Mouse (Mus musculus) G1E-ER4 (cell line): ENCODE results near the gene Tmc3. TPM values are rescaled to one million over a fixed set of nuclear protein-coding genes. Genes with fewer than 3 reads are reported as not detected.

Source experiments
- GATA1 ChIP-seq: IDR thresholded peaks from one replicate; pipeline ENCODE4 v1.8.0; 2012; ENCODE audit warnings: low read length, inconsistent platforms
- polyA plus RNA-seq: library from polyadenylated mRNA; stranded (reverse); fragments of >175 nt; gene quantifications from 2 replicates; pipeline ENCODE4 v1.2.3, GENCODE M21; 2012

Gene Tmc3
- polyA plus RNA-seq, result not detected in 2 replicates

GRCm38 (mm10) chr7:83584639-83585471, at the start of gene Tmc3:
Gene Tmc3, plus strand, starts transcription at chr7:83584927.
- TF ChIP-seq GATA1, result no peak

GRCm38 (mm10) chr7:83541536-83542169, 43.1 kb upstream of the Tmc3 start:
- TF ChIP-seq GATA1, result no peak

- no peak for TF ChIP-seq GATA1
Measured at GRCm38 (mm10) chr7:83548686-83549352, 35.9 kb upstream of the Tmc3 start.

GRCm38 (mm10) chr7:83549353-83549774, 35.4 kb upstream of the Tmc3 start:
- TF ChIP-seq GATA1, result no peak

- TF ChIP-seq GATA1, result no peak
Measured at GRCm38 (mm10) chr7:83549951-83550407, 34.7 kb upstream of the Tmc3 start.

GRCm38 (mm10) chr7:83554477-83554876, 30.2 kb upstream of the Tmc3 start:
- TF ChIP-seq GATA1, result no peak

GRCm38 (mm10) chr7:83556488-83556887, 28.2 kb upstream of the Tmc3 start:
- TF ChIP-seq GATA1, result no peak

- no peak for TF ChIP-seq GATA1
Measured at GRCm38 (mm10) chr7:83558741-83559280, 25.9 kb upstream of the Tmc3 start.

GRCm38 (mm10) chr7:83559495-83559894, 25.2 kb upstream of the Tmc3 start:
- TF ChIP-seq GATA1, result no peak

GRCm38 (mm10) chr7:83561849-83562248, 22.9 kb upstream of the Tmc3 start:
- no peak for TF ChIP-seq GATA1

- TF ChIP-seq GATA1, result no peak
Measured at GRCm38 (mm10) chr7:83564635-83565291, 20.0 kb upstream of the Tmc3 start.

GRCm38 (mm10) chr7:83565976-83566375, 18.8 kb upstream of the Tmc3 start:
- no peak for TF ChIP-seq GATA1

GRCm38 (mm10) chr7:83567841-83568500, 16.8 kb upstream of the Tmc3 start:
- TF ChIP-seq GATA1, result no peak

GRCm38 (mm10) chr7:83568815-83569214, 15.9 kb upstream of the Tmc3 start:
- TF ChIP-seq GATA1, result no peak

GRCm38 (mm10) chr7:83569436-83569835, 15.3 kb upstream of the Tmc3 start:
- no peak for TF ChIP-seq GATA1
